Mouse (Mus musculus) limb, embryonic 14.5 days (tissue): ENCODE measurements around the gene Ssr3. TPM values are rescaled to one million over a fixed set of nuclear protein-coding genes. Genes with fewer than 3 reads are reported as not detected.

Source experiments
- ATAC-seq: fragments of 200-750 bp; cut with Nextera tagmentation; 2 replicates; pipeline ENCODE4 v1.8.0; 2017; ENCODE audit warnings: low read depth, moderate number of reproducible peaks, moderate TSS enrichment; ENCODE audit not compliant: low FRiP score
- DNase-seq: peaks from one replicate; pipeline ENCODE4 v3.0.0-alpha.2; 2015; ENCODE audit warnings: low spot score
- H3K27ac ChIP-seq: fragments of 300-500 bp; sonication (generic); replicated peaks from 2 replicates; pipeline ENCODE4 v1.5.1; 2014; ENCODE audit warnings: low read depth, mild to moderate bottlenecking, low read length, moderate library complexity, mixed read lengths
- H3K27me3 ChIP-seq: fragments of 300-500 bp; sonication (generic); 2 replicates; pipeline ENCODE4 v1.6.1; 2014; ENCODE audit warnings: low read length, mixed read lengths; ENCODE audit not compliant: control insufficient read depth, insufficient read depth
- H3K36me3 ChIP-seq: fragments of 300-500 bp; sonication (generic); 2 replicates; pipeline ENCODE4 v1.6.1; 2014; ENCODE audit warnings: mild to moderate bottlenecking, low read length, moderate library complexity, mixed read lengths; ENCODE audit not compliant: control insufficient read depth, insufficient read depth
- H3K4me1 ChIP-seq: fragments of 300-500 bp; sonication (generic); 2 replicates; pipeline ENCODE4 v1.6.1; 2014; ENCODE audit warnings: antibody characterized with exemption, low read length, mixed read lengths; ENCODE audit not compliant: control insufficient read depth, insufficient read depth
- H3K4me2 ChIP-seq: fragments of 300-500 bp; sonication (generic); replicated peaks from 2 replicates; pipeline ENCODE4 v1.6.1; 2014; ENCODE audit warnings: low read depth, mild to moderate bottlenecking, low read length, moderate library complexity; ENCODE audit not compliant: severe bottlenecking
- H3K4me3 ChIP-seq: fragments of 300-500 bp; sonication (generic); replicated peaks from 2 replicates; pipeline ENCODE4 v1.5.1; 2014; ENCODE audit warnings: low read length
- H3K9ac ChIP-seq: fragments of 300-500 bp; sonication (generic); 2 replicates; pipeline ENCODE4 v1.6.1; 2014; ENCODE audit warnings: mild to moderate bottlenecking, low read depth, low read length, moderate library complexity; ENCODE audit not compliant: severe bottlenecking
- H3K9me3 ChIP-seq: fragments of 300-500 bp; sonication (generic); 2 replicates; pipeline ENCODE4 v1.6.1; 2016; ENCODE audit warnings: low read length; ENCODE audit not compliant: control insufficient read depth
- POLR2A ChIP-seq: fragments of 200-500 bp; IDR thresholded peaks from 2 replicates; pipeline ENCODE4 v1.8.0; 2012; ENCODE audit warnings: inconsistent platforms, mild to moderate bottlenecking, moderate library complexity, borderline replicate concordance; ENCODE audit not compliant: insufficient read depth, insufficient read length; ENCODE audit errors: extremely low read depth
- WGBS: fragments of 180-500 bp; shearing (Covaris S2); extraction: QIAGEN DNeasy Blood & Tissue Kit; methylation state at CpG from one replicate; pipeline ENCODE4 v1.1.7; 2014; 5-methylcytosine and 5-hydroxymethylcytosine counted together
- polyA plus RNA-seq, 2 experiments: library from polyadenylated mRNA; depleted of rRNA in 1 of 2; stranded (reverse) in 1 of 2; unstranded in 1 of 2; fragments of >200 nt; fragmentation: Nextera tagmentation in 1 of 2; extraction: Ambion mirVana in 1 of 2; gene quantifications; 2 replicates each; pipeline versions ENCODE4 v1.2.1 to v1.2.3; 2012 to 2014

The Ssr3 gene
- polyA plus RNA-seq, 2 experiments = 214 to 320 TPM

DNA sequence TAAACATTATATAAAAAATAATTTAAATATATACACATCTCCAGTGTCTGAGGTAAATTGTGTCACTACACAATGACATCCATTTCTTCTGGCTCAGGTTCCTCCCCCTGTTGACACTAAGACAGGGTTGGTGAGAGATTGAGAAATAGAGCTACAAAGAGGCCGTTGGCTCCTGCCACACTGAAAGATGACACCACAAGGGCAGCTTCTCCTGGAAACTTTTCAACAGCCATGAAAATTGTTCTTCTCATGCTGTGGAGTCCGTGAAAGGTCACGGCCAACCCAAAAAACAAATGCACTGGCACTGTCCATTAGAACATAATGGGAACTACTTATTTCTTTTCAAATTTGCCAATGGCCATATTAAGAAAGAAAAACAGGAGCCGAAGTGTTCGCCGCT is 27.2 kb downstream of the Ssr3 start:
- no peak for TF ChIP-seq POLR2A
- DNase-seq (no peak), ATAC-seq (no peak)
- H3K27ac ChIP-seq = no peak overlapping the region
- H3K36me3 ChIP-seq = peaks cover 10% of the 10 kb centered on the region; the same call in 1 of the 2 replicates
- 61% methylated on average over 6 of the region's 6 CpGs for WGBS
- no peak overlapping the region for H3K4me3 ChIP-seq
- H3K4me2 ChIP-seq = no peak overlapping the region
- H3K9ac ChIP-seq = no peak overlapping the region
- H3K4me1 ChIP-seq = 0 out of 2 replicates have a peak, but pooled peaks cover under 1% of the 10 kb centered on the region
- H3K9me3 ChIP-seq = no peaks in the 10 kb centered on the region
- H3K27me3 ChIP-seq = no peaks in the 10 kb centered on the region

DNA sequence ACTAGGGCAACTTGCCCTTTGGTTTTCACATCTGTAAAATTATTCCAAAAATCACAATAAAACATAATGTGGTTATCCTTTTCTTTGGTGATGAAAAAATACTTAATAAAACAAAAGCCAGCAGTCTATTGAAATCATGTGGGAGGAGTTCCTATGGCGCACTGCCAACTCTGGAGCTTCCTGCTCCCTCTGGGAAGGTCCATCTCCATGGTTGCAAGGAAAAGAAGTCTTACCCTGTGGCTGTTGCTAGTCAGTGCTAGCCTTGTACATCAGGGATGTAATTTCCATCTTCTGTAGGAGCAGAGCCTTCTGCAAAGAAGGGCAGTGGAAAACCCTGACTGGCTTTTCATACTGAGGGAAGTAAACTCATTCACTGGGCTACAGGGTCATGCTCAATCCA is 29.0 kb downstream of the Ssr3 start:
- Histone ChIP-seq H3K9me3 (no peaks in the 10 kb centered on the region), H3K4me2 (no peak overlapping the region), H3K4me3 (no peak overlapping the region), H3K27ac (no peak overlapping the region), H3K4me1 (0 out of 2 replicates have a peak, but pooled peaks cover 2% of the 10 kb centered on the region), H3K36me3 (peaks cover 10% of the 10 kb centered on the region; the same call in 1 of the 2 replicates), H3K9ac (no peak overlapping the region), H3K27me3 (no peaks in the 10 kb centered on the region)
- DNase-seq (peak; percentile 33), ATAC-seq (no peak)
- no peak for TF ChIP-seq POLR2A
- WGBS = 92% methylated on average over 1 of the region's 1 CpGs

DNA sequence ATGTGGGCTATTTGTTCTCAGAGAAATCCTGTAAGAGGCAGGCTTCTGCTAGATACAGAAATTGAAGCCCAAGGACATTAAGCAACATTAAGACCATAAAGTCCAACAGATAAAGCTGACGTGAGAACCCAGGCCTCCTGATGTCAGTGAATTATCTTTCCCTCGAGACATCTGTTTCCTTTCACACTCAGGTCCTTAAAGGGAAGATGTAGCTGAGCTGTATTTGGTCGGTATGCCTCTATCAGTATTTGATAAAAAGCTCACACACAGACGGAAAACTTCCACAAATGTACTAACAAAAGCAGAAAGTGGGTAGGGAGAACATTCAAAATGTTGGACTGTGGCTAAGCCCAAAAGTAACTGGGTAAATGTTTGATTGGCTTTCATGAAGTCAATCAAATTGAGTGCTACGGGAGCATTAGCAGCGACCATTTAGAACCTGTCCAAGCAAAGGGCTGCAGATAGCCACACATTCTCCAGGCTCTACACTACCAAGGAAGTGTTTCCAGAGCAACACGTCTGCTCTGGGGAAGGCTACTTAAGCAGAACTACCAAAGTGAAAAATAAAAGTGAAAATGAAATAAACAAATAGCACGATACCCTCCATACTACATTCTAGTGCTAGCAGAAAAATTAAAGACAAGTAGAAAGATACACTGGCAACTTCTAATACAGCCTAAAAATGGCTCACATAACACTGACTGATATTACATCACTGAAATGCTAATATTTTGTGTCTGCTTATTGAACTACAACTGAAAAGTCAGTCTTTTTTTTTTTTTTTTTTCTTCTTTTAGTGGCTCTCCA is 32.1 kb downstream of the Ssr3 start:
- H3K4me3 ChIP-seq = no peak overlapping the region
- no peak overlapping the region for H3K27ac ChIP-seq
- no peak for TF ChIP-seq POLR2A
- no peak overlapping the region for H3K4me2 ChIP-seq
- no peaks in the 10 kb centered on the region for H3K9me3 ChIP-seq
- 56% methylated on average over 8 of the region's 8 CpGs for WGBS
- H3K36me3 ChIP-seq = no peaks in the 10 kb centered on the region
- DNase-seq (no peak), ATAC-seq (no peak)
- H3K4me1 ChIP-seq = 0 out of 2 replicates have a peak, but pooled peaks cover 2% of the 10 kb centered on the region
- H3K9ac ChIP-seq = no peak overlapping the region
- no peaks in the 10 kb centered on the region for H3K27me3 ChIP-seq

DNA sequence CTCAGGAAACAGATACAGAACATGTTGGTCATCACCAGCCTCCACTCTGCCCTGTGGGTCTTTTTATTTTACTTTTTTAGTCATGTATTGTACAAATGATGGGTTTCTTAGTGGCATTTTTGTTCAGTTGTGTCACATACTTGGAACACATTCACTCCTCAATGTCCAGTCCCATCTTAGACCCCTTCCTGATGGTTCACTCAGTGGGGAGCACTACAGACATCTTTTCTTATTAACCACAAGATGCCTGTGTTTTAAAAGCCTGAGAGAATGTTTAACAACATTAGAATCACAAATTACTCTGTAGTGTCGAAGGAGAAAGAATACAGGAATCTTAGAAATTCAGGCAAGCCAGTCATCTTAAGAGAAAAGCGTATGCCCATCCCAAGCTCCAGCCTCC is 33.6 kb downstream of the Ssr3 start:
- 0 out of 2 replicates have a peak, but pooled peaks cover 2% of the 10 kb centered on the region for H3K4me1 ChIP-seq
- no peaks in the 10 kb centered on the region for H3K9me3 ChIP-seq
- no peak overlapping the region for H3K4me2 ChIP-seq
- ATAC-seq (no peak), DNase-seq (no peak)
- H3K9ac ChIP-seq = no peak overlapping the region
- H3K36me3 ChIP-seq = no peaks in the 10 kb centered on the region
- H3K27ac ChIP-seq = no peak overlapping the region
- WGBS = 88% methylated on average over 2 of the region's 2 CpGs
- H3K4me3 ChIP-seq = no peak overlapping the region
- no peak for TF ChIP-seq POLR2A
- no peaks in the 10 kb centered on the region for H3K27me3 ChIP-seq

DNA sequence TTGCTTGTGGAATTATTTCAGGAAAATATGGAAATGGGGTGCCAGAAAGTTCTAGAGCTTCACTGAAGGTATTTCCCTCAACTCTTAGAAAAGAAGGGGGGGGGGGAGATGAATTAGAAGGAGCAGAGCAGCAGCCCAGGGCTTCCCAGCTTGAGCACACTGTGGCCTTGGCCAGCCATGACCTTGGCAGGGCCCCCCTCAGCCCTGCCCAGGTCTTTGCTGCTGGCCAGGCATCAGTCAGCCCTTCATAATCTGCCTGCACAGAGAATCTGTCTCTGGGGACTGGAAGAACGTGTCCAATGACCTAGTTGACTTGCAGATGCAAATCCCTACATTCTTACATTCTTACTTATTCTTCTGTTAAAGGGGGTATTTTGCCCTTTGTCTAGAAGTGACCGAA is 34.1 kb downstream of the Ssr3 start:
- no peak overlapping the region for H3K27ac ChIP-seq
- H3K27me3 ChIP-seq = no peaks in the 10 kb centered on the region
- WGBS = 81% methylated on average over 2 of the region's 2 CpGs
- H3K36me3 ChIP-seq = no peaks in the 10 kb centered on the region
- ATAC-seq (no peak), DNase-seq (no peak)
- TF ChIP-seq POLR2A = no peak
- no peak overlapping the region for H3K4me2 ChIP-seq
- H3K4me3 ChIP-seq = no peak overlapping the region
- H3K4me1 ChIP-seq = 0 out of 2 replicates have a peak, but pooled peaks cover 2% of the 10 kb centered on the region
- H3K9me3 ChIP-seq = no peaks in the 10 kb centered on the region
- H3K9ac ChIP-seq = no peak overlapping the region

DNA sequence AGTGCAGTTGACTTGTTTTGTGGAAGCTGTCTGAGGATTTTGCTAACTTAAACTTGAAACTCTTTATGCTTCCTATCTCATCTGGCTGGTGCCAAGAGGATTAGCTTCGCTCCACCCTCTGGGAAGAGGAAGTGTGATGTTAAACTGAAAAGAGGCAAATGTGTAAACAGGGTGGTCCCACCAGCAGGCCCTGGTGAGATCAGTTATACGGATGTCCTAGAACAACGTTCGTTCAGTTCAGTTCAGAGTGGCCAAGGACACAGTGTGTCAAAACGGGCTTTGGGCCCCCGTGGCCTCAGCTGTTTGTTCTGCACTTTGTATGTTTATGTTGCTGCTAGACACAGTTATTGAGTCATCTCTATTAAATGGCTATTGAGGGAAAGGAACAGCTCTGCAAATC is 36.9 kb downstream of the Ssr3 start:
- ATAC-seq (no peak), DNase-seq (no peak)
- no peak overlapping the region for H3K27ac ChIP-seq
- H3K4me1 ChIP-seq = 0 out of 2 replicates have a peak, but pooled peaks cover 2% of the 10 kb centered on the region
- no peak overlapping the region for H3K4me2 ChIP-seq
- H3K9ac ChIP-seq = no peak overlapping the region
- TF ChIP-seq POLR2A = no peak
- no peaks in the 10 kb centered on the region for H3K27me3 ChIP-seq
- H3K4me3 ChIP-seq = no peak overlapping the region
- no peaks in the 10 kb centered on the region for H3K9me3 ChIP-seq
- H3K36me3 ChIP-seq = no peaks in the 10 kb centered on the region
- 78% methylated on average over 6 of the region's 6 CpGs for WGBS
